Mouse (Mus musculus) stomach, postnatal 0 days (tissue): ENCODE measurements around the gene Gadl1.

Source experiments
- CTCF ChIP-seq: IDR thresholded peaks from 2 replicates; pipeline ENCODE4 v1.5.1; 2016; ENCODE audit warnings: antibody characterized with exemption, low read depth, mild to moderate bottlenecking, moderate library complexity
- EP300 ChIP-seq: optimal IDR thresholded peaks from 2 replicates; pipeline ENCODE3; 2016; ENCODE audit warnings: antibody characterized with exemption

- TF ChIP-seq EP300 (no peak), CTCF (no peak)
Observed at GRCm38 (mm10) chr9:116119990-116120389, 210.7 kb downstream of the Gadl1 start.
